Mouse (Mus musculus) olfactory bulb, adult 2 months (tissue): ENCODE results near the gene Hivep2.

Experiments
- CTCF ChIP-seq: fragments of 200-500 bp; IDR thresholded peaks from 2 replicates; pipeline ENCODE4 v1.5.1; 2012; ENCODE audit warnings: low read depth, mild to moderate bottlenecking, low read length, moderate library complexity; ENCODE audit not compliant: insufficient read depth
- POLR2A ChIP-seq: fragments of 200-500 bp; IDR thresholded peaks from 2 replicates; pipeline ENCODE4 v1.6.1; 2012; ENCODE audit warnings: mild to moderate bottlenecking, low read depth, low read length, moderate library complexity; ENCODE audit not compliant: insufficient read depth

DNA sequence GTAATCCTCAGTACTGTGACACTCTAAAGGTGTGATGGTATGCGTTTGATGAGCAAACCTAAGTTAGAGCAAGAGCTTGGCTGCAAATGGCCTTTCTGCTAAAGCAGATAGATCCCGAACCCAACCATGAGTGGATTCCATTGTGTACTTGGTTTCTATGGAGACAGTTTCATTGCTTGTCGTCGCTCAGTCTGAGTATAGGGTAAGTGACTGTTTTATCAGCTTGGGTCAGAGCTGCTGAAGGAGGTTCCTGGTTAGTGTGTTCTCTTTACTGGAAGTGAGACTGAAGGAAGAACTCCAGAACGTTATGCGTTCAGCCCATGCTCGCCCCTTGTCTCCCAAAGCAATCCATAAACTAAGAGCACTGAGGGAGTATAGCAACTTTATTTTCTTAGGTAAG lies 54.4 kb downstream of the Hivep2 start:
- no peak for TF ChIP-seq POLR2A
- TF ChIP-seq CTCF = no peak
